ENCODE assay signal across 10 mouse cellular contexts in genomic region chr5:121827876-121828275, GRCm38 (mm10). TPM values are rescaled to one million over a fixed set of nuclear protein-coding genes. Genes with fewer than 3 reads are reported as not detected.
DNase-seq lines count a peak whose midpoint lies in the region; ATAC-seq and TF ChIP-seq lines count a peak whose summit lies in the region.
"Had no signal": no experiment of that assay in that cellular context is flagged by ENCODE, and none has a peak within 500 bp of the region (broad histone marks: within the 10 kb centered on the region; RNA-seq: fewer than 3 reads in every experiment).

No protein-coding gene starts in this region.

- H3K4me2 ChIP-seq in lung, embryonic 14.5 days, result peak overlapping the region; percentile 78; the same call in 1 of the 2 replicates
- peak overlapping the region; percentile 95 for H3K4me2 ChIP-seq in forebrain, embryonic 15.5 days (replicated peaks)
- peak overlapping the region; percentile 65 for H3K4me2 ChIP-seq in intestine, postnatal 0 days (replicated peaks; ENCODE audit: low read depth)
- H3K4me2 ChIP-seq in neural tube, embryonic 15.5 days, result peak overlapping the region; percentile 94

- no peak for TF ChIP-seq CTCF in lung, embryonic 14.5 days (IDR thresholded peaks at IDR 0.05; ENCODE audit: low read depth)
- TF ChIP-seq CTCF in intestine, postnatal 0 days (IDR thresholded peaks at IDR 0.05; ENCODE audit: low read depth), result no peak

- H3K9ac ChIP-seq in lung, embryonic 14.5 days, result no peak overlapping the region
- H3K9ac ChIP-seq in forebrain, embryonic 15.5 days (replicated peaks), result peak overlapping the region; percentile 44; the same call in 1 of the 2 replicates
- H3K9ac ChIP-seq in intestine, postnatal 0 days (ENCODE audit: low read depth, low read length), result peak overlapping the region; percentile 4; the same call in 1 of the 2 replicates
- no peak overlapping the region for H3K9ac ChIP-seq in neural tube, embryonic 15.5 days (replicated peaks)

- H3K9me3 ChIP-seq in lung, embryonic 14.5 days (ENCODE audit: low read depth, low read length), result no peaks in the 10 kb centered on the region
- no peaks in the 10 kb centered on the region for H3K9me3 ChIP-seq in forebrain, embryonic 15.5 days
- H3K9me3 ChIP-seq in intestine, postnatal 0 days (ENCODE audit: control insufficient read depth), result no peaks in the 10 kb centered on the region
- H3K9me3 ChIP-seq in neural tube, embryonic 15.5 days (replicated peaks), result no peaks in the 10 kb centered on the region
- H3K9me3 ChIP-seq: embryonic facial prominence, embryonic 12.5 days had no signal

- ATAC-seq in lung, embryonic 14.5 days (ENCODE audit: insufficient read depth), result no peak
- no peak for ATAC-seq in forebrain, embryonic 15.5 days (replicated peaks)
- peak; percentile 45 for ATAC-seq in intestine, postnatal 0 days
- no peak for ATAC-seq in neural tube, embryonic 15.5 days (ENCODE audit: low FRiP score)
- ATAC-seq: inflammation-experienced regulatory T-cells, adult 6 months had no signal

- H3K4me1 ChIP-seq in lung, embryonic 14.5 days (ENCODE audit: insufficient read depth), result peaks cover 11% of the 10 kb centered on the region; the same call in 1 of the 2 replicates
- H3K4me1 ChIP-seq in forebrain, embryonic 15.5 days, result peaks cover 22% of the 10 kb centered on the region
- H3K4me1 ChIP-seq in intestine, postnatal 0 days (replicated peaks; ENCODE audit: control insufficient read depth, insufficient read depth, low read length), result 0 out of 2 replicates have a peak, but pooled peaks cover 10% of the 10 kb centered on the region
- peaks cover 35% of the 10 kb centered on the region for H3K4me1 ChIP-seq in neural tube, embryonic 15.5 days

- 82% methylated on average over 4 of the region's 4 CpGs for WGBS in lung, embryonic 14.5 days
- 60% methylated on average over 4 of the region's 4 CpGs for WGBS in forebrain, embryonic 15.5 days
- 61% methylated on average over 4 of the region's 4 CpGs for WGBS in intestine, postnatal 0 days
- WGBS in neural tube, embryonic 15.5 days, result 61% methylated on average over 4 of the region's 4 CpGs

- peaks cover 6% of the 10 kb centered on the region; the same call in 1 of the 2 replicates for H3K27me3 ChIP-seq in lung, embryonic 14.5 days (ENCODE audit: insufficient read depth, low read length)
- peaks cover 6% of the 10 kb centered on the region; the same call in 1 of the 2 replicates for H3K27me3 ChIP-seq in forebrain, embryonic 15.5 days
- H3K27me3 ChIP-seq in intestine, postnatal 0 days (replicated peaks; ENCODE audit: control insufficient read depth, insufficient read depth, low read length), result no peaks in the 10 kb centered on the region
- H3K27me3 ChIP-seq in neural tube, embryonic 15.5 days (replicated peaks), result no peaks in the 10 kb centered on the region

- H3K4me3 ChIP-seq in lung, embryonic 14.5 days (ENCODE audit: low read depth, low read length), result no peak overlapping the region
- peak overlapping the region; percentile 42 for H3K4me3 ChIP-seq in forebrain, embryonic 15.5 days
- H3K4me3 ChIP-seq in intestine, postnatal 0 days (ENCODE audit: low read depth, low read length), result peak overlapping the region; percentile 26; the same call in 1 of the 2 replicates
- peak overlapping the region; percentile 46; the same call in 1 of the 2 replicates for H3K4me3 ChIP-seq in neural tube, embryonic 15.5 days (replicated peaks)

- DNase-seq in lung, embryonic 14.5 days, result no peak
- no peak for DNase-seq in lung, postnatal 14 days
- no peak for DNase-seq in frontal cortex, postnatal 25 days (ENCODE audit: low spot score in 2 of 2)
- DNase-seq in urinary bladder, postnatal 4 days (ENCODE audit: low spot score in 2 of 2), result no peak

- peaks cover 50% of the 10 kb centered on the region for H3K36me3 ChIP-seq in lung, embryonic 14.5 days (ENCODE audit: insufficient read depth)
- 0 out of 2 replicates have a peak, but pooled peaks cover 2% of the 10 kb centered on the region for H3K36me3 ChIP-seq in forebrain, embryonic 15.5 days
- H3K36me3 ChIP-seq in intestine, postnatal 0 days (ENCODE audit: control insufficient read depth, insufficient read depth), result peaks cover 29% of the 10 kb centered on the region
- H3K36me3 ChIP-seq in neural tube, embryonic 15.5 days, result peaks cover 3% of the 10 kb centered on the region; the same call in 1 of the 2 replicates

- no peak overlapping the region for H3K27ac ChIP-seq in lung, embryonic 14.5 days (ENCODE audit: low read depth)
- peak overlapping the region; percentile 35; the same call in 1 of the 2 replicates for H3K27ac ChIP-seq in forebrain, embryonic 15.5 days (replicated peaks)
- H3K27ac ChIP-seq in intestine, postnatal 0 days (ENCODE audit: low read depth, low read length), result peak overlapping the region; percentile 81; the same call in 1 of the 2 replicates
- H3K27ac ChIP-seq in neural tube, embryonic 15.5 days (replicated peaks), result no peak overlapping the region
- H3K27ac ChIP-seq: embryonic facial prominence, embryonic 12.5 days; stomach, postnatal 0 days had no signal

RNA-seq across cellular contexts. Expression of gene Sh2b3, which starts 9.6 kb away (rescaled TPM):
- 24.2 and 26.4 TPM in 2 replicates for polyA plus RNA-seq in lung, embryonic 14.5 days (2014; fragmentation: Nextera tagmentation; extraction: Ambion mirVana)
- 5.9 and 6.7 TPM in 2 replicates for polyA plus RNA-seq in forebrain, embryonic 15.5 days (2015; fragmentation: Nextera tagmentation; extraction: Ambion mirVana)
- 11.8 and 12.2 TPM in 2 replicates for polyA plus RNA-seq in intestine, postnatal 0 days (2015; fragmentation: Nextera tagmentation; extraction: Ambion mirVana)
- 7.5 and 9.4 TPM in 2 replicates for polyA plus RNA-seq in neural tube, embryonic 15.5 days (2015; fragmentation: Nextera tagmentation; extraction: Ambion mirVana)

RNA-seq across cellular contexts. Expression of gene Pheta1, which starts 20.9 kb away (rescaled TPM):
- polyA plus RNA-seq in lung, embryonic 14.5 days (2014; fragmentation: Nextera tagmentation; extraction: Ambion mirVana), result 22.2 TPM in 2 replicates
- 58.9 and 59.3 TPM in 2 replicates for polyA plus RNA-seq in forebrain, embryonic 15.5 days (2015; fragmentation: Nextera tagmentation; extraction: Ambion mirVana)
- polyA plus RNA-seq in intestine, postnatal 0 days (2015; fragmentation: Nextera tagmentation; extraction: Ambion mirVana), result 65.0 and 66.5 TPM in 2 replicates
- 33.0 and 34.7 TPM in 2 replicates for polyA plus RNA-seq in neural tube, embryonic 15.5 days (2015; fragmentation: Nextera tagmentation; extraction: Ambion mirVana)

Comparison
In these comparisons a context has a peak if more than half of its experiments do, and no peak if none do; other contexts are left out.
1. H3K27ac ChIP-seq: peak in forebrain, embryonic 15.5 days (single experiment) and intestine, postnatal 0 days (single experiment); none in lung, embryonic 14.5 days (single experiment) and neural tube, embryonic 15.5 days (single experiment).
2. H3K9ac ChIP-seq: peak in forebrain, embryonic 15.5 days (single experiment) and intestine, postnatal 0 days (single experiment); none in lung, embryonic 14.5 days (single experiment) and neural tube, embryonic 15.5 days (single experiment).
3. Peak in every context shown above with its lines, with median percentiles within 50 percentile points of each other: H3K4me2 ChIP-seq.